Mouse (Mus musculus): ENCODE results near the gene Gbp6.
"Not testable (repeated sequence)": the region's sequence is repeated elsewhere in the genome, so short reads cannot be mapped to it uniquely, and the experiment has no call there.

Gene Gbp6

DNA sequence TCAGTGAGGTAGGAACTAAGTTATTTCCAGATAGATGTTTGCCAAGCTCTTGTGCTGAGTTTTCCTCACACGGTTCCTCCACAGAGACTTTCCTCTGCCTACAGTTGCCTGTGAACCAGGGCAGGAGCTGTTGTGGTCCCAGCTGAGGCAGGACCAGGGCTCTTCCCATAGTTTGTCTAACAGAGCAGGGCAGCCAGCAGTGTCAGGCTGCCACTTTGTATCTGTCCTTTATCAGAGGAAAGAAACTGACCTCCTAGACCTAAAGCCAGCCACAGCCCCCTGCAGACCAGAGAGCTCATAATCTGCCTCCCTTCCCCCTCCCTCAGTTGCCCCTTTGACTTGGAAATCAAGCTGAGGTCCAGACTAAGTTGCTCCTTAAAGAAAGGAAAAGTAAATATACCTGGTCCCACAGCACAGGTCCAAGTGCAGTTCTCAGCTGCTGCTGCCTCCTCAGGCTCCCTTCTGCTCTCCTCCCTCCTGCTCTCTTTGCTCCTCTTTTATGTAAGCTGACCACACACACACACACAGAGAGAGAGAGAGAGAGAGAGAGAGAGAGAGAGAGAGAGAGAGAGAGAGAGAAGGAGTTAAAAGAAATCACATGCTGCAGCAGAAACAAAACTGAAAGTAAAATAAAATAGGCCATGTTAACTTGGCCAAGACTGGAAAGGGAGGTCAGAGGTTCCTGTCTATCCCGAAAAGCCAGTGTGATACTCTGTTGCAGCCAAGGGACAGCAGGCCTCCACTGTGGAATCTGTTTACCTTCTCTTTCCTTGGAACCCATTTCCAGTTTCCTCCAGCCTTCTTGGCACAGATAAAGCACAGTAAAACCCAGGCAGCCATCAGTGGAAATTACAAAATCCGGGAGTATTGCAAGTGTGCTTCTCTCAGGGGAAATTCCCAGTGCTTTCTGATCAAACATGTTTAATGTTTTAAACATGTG is at the start of gene Gbp6, which contains the start of gene Gm43302:
TSS of gene Gbp6 (minus strand) at position 473 of the 940 bp plus-strand sequence.
TSS of gene Gm43302 (minus strand) at position 470 of the 940 bp plus-strand sequence.
- DNase-seq: peak; percentile 86

DNA sequence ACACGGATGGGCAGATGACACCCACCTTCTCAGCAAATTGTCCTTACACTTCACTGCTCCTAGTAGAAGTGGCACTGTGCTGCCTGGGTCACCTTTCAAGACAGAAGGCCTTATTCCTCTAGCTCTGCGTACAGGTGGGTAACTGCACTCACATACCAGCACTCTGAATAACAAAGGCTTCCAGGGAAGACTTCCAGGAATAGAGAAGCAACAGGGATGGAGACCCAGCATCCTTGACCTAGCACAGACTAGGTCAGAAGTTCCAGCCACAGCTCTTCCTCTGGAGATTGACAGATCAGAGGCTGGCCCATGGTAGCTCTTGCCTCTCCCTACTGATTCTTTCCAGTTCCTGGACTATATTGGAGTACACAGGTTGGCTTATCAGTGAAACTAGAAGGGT is 47.8 kb upstream of the Gbp6 start:
- DNase-seq: no peak

DNA sequence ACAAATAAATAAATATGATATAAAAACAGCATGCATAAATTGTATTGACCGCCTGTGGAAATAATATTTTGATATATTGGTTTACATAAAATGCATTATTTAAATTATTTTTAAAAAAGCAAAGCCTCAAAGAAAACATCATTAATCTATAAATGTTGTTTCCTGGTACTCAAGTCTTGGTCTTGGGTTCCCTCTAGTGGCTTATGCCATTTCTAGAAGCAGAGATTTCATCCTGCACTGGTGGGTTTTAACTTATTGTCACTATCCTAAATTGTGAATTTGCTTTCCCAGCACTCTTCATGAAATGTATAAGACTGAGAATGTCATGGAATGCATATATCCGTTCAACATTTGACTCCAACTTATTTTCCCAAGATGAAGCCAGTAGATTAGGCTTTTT is 29.0 kb upstream of the Gbp6 start:
- peak; percentile 17 for DNase-seq

DNA sequence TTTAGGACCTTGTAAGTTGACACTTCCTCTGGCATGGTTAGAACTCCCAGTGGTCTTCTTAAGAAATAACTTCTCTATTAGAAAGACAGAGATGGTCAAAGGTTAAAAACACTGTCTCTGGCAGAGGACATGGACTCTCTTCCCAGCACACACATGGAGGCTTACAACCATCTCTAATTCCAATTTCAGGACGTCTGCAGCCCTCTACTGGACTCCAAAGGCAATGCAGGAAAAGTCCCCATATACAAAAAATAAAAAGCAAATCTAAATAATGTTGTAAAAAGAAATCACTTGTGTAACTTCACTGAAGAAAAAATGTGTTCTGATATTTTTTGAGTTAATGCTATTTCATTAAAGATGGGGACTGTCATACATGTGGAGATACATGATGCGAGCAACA is 17.4 kb upstream of the Gbp6 start:
- DNase-seq: no peak

DNA sequence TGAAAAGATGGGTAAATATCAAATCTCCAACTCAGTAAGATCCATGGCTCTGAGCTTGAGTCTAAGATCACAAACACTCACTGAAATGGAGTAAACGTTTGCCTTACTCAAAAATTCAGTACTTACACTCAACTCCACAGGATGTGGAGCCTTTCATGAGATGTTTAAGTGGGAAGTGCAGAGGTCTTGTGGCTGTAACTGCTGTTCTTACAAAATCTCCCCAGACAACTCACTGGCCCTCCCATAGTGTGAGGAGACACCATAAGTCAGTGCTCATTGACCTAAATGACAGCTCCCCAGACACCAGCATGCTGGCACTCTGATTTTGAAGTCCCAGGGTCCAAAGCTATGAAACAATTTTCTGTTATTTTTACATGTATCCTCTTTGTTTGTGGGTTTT is 15.7 kb upstream of the Gbp6 start:
- DNase-seq: not testable (repeated sequence)

DNA sequence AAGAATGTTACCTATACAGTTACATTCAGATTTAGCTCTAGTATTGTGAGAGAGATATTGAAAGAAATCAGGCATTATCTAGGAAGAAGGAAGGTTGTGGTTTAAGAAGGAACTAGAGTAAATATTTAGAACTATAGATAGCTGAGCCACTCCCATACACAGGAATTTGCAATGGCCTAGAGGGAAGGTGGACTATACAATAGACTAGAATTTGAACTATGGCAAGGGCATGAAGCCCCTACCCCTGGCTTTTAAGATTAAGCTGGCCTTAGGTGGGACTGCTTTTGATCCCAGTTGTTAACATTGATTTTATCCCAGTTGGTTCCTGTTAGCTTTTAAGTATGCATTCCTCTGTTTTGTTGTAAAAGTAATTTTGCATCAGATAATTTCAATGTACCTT is 13.4 kb upstream of the Gbp6 start:
- not testable (repeated sequence) for DNase-seq

DNA sequence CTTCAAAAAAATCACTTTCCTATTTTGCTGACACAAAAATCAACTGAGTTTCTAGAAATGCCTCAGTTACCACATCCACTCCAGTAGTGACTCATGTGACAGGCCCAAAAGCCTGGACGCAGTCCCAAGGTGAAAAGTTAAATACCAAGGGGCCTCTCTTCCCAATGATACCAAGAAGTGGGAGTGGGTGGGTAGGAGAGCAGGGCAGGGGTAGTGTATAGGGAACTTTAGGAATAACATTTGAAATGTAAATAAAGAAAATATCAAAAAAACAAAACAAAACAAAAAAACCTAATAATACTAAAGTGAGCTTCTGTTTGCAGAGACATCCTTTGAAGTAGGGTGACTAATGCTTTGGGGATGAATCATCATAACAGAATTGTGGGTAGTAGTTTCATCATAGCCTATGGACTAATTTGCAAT is 12.7 kb upstream of the Gbp6 start:
- no peak for DNase-seq

DNA sequence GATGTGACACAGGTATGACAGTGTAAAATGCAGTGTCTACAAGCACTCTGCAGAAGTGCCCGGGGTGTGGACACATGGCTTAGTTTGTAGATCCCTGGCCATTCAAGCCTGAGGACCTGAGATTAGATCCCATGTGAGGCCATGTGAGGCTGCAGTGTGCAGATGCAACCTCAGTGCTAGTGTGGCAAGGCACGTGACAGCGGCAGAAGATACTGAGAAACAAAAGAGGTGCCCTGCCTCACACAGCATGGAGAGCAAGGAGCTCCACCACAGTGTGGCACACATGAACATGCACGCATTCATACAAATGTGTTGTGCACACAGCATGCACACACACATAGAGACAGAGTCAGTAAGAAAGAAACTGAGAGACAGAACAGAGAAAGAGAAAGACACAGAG is 12.2 kb upstream of the Gbp6 start:
- not testable (repeated sequence) for DNase-seq

DNA sequence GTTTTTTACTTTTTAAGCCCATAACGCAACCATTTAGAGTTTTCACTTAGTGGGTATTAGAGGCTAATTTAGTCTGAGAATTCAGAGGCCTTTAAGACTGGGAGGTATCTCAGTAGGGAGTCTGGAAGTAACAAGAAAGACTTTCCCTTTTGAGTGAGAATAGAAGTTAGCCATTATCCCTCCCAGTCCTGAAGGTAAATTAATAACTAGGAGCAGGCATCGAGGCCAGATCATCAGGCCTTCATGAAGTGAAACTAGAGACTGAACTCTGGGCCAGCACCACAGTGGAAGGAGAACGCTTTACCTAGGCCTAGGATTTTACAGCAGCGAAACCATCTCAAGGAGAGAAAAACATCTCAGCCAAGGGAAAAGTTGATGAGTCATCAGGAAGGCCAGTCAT is 8.5 kb upstream of the Gbp6 start:
- DNase-seq: no peak

DNA sequence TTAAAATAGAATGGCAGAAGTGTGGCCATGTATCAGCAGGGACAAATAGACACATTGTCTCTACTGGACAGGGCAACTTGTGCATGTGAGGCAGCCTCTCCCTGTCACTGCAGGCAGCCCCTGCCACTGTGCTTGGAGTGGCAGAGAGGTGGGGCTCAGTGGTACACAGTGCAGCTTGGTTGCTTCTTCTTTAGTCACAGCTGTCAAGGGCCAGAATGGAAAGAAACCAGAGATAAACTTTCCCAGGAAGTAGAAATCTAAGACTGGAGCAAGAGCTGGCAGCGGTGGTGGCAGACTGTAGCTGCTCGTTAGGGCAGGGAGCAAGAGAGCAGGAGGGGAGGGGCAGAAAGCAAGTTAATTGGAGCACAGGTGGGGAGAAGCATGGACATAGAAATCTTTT is 8.0 kb upstream of the Gbp6 start:
- no peak for DNase-seq

DNA sequence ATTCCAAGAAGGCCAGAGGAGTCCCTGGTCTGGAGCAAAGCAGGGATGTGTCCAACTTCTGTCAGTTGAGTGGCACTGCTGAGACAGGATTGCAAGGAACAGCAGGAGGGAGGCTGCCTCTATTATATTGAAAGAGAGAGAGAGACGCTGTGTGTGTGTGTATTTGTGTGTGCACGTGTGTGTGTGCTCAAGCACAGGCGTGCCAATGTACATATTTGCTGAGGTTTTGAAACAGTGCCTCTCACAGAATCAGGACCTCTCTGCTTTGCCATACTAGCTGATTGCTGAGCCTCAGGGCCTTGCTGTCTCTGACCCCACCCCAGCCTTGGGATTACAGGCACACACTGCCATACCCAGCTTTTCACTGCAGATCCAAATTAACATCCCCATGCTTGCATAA is 2.2 kb upstream of the Gbp6 start:
- DNase-seq: no peak

DNA sequence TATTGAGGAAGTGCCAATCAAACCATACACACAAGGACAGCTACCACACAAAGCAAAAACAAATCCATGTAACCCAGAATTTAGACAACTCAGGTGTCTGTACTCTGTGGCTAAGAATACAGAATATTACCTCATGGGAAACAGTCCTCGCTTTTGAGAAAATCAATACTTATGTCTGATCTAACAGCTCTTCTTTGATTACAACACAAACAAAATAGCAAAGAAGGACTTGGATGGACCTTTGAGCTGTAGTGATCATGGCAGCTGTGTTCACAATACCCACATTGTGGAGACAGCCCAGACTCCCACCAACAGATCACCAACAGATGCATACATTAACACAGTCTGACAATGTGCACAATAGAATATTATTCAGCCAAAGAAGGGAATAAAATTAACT is 1.0 kb downstream of the Gbp6 start:
- DNase-seq: peak; percentile 5

DNA sequence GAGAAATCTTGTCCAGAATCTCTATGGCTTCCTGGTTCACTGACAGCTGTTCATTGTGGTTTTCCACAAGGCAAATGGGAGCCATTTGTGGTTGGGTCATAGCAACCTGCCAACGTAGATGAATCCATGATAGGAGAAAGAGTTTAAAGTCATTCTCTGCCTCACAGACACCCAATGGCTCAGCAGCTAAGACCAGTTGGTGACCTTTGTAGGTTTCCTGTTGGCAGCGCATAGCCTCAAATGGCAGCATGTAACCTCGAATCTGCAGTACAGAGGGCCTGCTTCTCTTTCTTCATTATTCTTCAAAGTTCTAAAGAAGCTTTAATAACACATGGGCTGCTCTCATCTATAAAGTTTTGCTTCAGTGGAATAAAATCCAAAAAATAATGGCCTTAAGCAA is 2.6 kb downstream of the Gbp6 start:
- DNase-seq: not testable (repeated sequence)

DNA sequence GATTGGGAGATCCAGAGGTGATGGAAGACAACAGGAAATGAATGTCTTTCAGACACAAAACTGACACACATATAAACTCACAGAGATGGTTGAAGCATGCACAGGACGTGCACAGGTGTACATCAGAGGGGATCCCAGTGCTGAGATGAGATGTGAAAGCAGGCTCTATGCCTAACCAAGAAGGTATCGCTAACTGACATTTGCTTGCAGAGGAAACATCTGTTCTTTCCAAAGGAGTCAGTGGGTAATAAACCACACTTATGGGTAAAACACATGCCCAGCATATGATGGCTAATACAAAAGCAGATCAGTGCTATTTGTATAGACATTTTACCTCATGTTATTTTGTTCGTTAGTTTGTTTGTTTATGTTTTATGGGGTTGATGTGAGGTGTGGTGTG is 32.8 kb downstream of the Gbp6 start:
- DNase-seq: not testable (repeated sequence)

DNA sequence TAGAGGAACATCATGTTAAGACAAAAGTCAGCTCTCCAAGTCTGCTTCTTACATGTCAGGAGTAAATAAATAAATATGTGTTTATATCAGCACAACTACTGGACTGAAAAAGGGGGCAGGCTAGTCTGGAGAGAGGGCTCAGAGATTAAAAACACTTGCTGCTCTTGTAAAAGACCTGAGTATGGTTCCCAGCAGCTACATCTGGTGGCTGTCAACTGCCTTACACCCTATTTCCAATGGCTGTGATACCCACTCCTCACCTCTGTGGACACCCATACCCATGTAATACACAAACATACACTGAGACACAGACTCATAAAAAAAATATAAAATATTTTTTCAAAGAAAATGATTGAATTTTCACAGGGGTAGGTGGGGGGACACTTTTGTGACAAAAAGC is 41.0 kb downstream of the Gbp6 start:
- no peak for DNase-seq

DNA sequence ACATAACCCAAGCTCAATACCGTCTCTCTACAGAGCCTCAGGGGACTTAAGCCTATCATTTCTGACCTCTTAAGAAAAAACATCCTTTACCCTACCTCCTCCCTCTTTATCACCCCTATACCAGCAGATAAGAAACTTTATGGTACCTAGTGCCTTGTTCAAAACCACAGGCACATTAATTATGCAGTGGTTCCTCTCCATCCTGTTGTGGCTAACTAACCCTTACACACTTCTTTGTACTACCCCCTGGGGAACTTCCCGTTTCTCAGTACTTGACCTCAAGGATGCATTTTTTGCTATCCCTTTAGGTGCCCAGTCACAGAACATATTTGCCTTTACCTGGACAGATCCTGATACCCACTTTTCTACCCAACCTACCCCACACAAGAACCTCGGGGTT is 48.8 kb downstream of the Gbp6 start:
- not testable (repeated sequence) for DNase-seq

DNA sequence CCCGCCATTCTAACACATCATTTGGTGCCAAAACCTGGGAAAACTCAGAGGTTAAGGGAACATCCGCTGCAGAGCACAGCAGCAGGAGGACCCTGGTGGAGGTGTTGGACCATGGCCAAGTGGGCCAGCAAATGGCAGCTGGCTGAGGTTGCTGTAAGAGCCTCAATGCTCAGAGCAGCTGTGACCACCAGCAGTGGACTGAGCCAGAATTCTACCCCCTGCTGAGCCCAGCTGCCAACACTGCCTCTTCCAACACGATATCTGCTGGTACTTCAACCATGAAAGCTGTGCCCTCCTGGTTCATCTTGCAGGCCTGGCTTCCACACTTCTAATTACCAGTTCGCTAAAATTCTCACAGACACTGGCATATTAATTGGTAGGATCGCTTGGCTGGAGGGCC is 52.5 kb downstream of the Gbp6 start:
- not testable (repeated sequence) for DNase-seq

DNA sequence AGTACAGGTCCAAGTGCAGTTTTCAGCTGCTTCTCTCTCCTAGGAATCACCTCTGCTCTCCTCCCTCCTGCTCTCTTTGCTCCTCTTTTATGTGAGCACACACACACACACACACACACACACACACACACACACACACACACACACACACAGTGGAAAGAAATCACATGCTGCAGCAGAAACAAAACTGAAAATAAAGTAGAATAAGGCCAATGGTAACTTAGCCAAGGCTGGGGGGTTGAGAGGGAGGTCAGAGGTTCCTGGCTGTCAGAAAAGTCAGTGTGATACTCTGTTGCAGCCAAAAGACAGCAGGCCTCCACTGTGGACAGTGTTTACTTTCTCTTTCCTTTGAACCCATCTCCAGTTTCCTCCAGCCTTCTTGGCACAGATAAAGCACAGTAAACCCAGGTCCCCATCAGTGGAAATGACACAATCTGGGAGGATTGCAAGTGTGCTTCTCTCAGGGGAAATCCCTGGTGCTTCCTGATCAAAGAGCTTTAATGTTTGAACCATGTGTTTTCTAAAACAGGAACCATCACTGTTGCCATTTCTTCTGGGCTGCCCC is 53.9 kb downstream of the Gbp6 start, which contains the start of gene Gbp10:
TSS of gene Gbp10 (minus strand) at position 51 of the 565 bp plus-strand sequence.
- not testable (repeated sequence) for DNase-seq

DNA sequence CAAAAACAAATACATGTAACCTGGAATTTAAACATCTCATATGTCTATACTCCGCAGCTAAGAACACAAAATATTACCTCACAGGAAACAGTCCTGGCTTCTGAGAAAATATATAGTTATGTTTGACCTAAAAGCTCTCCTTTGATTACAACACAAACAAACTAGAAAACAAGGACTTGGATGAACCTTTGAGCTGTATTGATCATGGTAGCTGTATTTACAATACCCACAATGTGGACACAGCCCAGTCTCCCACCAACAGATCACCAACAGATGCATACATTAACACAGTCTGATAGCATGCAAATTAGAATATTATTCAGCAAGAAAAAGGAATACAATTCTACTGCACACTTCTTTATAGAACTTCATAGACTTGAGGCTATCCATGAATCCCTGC is 55.1 kb downstream of the Gbp6 start:
- not testable (repeated sequence) for DNase-seq

DNA sequence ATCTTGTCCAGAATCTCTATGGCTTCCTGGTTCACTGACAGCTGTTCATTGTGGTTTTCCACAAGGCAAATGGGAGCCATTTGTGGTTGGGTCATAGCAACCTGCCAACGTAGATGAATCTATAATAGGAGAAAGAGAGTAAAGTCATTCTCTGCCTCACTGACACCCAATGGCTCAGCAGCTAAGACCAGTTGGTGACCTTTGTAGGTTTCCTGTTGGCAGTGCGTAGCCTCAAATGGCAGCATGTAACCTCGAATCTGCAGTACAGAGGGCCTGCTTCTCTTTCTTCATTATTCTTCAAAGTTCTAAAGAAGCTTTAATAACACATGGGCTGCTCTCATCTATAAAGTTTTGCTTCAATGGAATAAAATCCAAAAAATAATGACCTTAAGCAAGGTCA is 57.5 kb downstream of the Gbp6 start:
- DNase-seq: not testable (repeated sequence)

All from cerebellum, adult 9-10 months (tissue).